Mouse (Mus musculus) urinary bladder, postnatal 10 days (tissue): ENCODE measurements at regions not wholly inside any gene's neighbourhood (a gene's known extent, or its start where the extent isn't known, plus 50 kb on each side); places are given as distances from the start of the nearest gene placed in this dataset.

Experiments used
- DNase-seq: peaks from one replicate; pipeline ENCODE4 v3.0.0; 2022; ENCODE audit warnings: low spot score

GRCm38 (mm10) chr11:63287766-63288165, 159.0 kb downstream of the Pmp22 start:
- DNase-seq, result no peak

GRCm38 (mm10) chr11:63290618-63291017, 161.8 kb downstream of the Pmp22 start:
- no peak for DNase-seq

GRCm38 (mm10) chr11:63293485-63293884, 164.7 kb downstream of the Pmp22 start:
- DNase-seq, result no peak

- no peak for DNase-seq
Observed at GRCm38 (mm10) chr11:63294476-63294875, 165.7 kb downstream of the Pmp22 start.

- DNase-seq, result no peak
Observed at GRCm38 (mm10) chr11:63296476-63296875, 167.7 kb downstream of the Pmp22 start.

- no peak for DNase-seq
Observed at GRCm38 (mm10) chr11:63299712-63300581, 171.2 kb downstream of the Pmp22 start.

GRCm38 (mm10) chr11:63325166-63325565, 196.4 kb downstream of the Pmp22 start:
- DNase-seq, result no peak

- DNase-seq, result no peak
Observed at GRCm38 (mm10) chr11:63326864-63327263, 198.1 kb downstream of the Pmp22 start.

- DNase-seq, result no peak
Observed at GRCm38 (mm10) chr11:63337503-63337902, 208.7 kb downstream of the Pmp22 start.

- DNase-seq, result no peak
Observed at GRCm38 (mm10) chr11:63338277-63338676, 209.5 kb downstream of the Pmp22 start.

- DNase-seq, result no peak
Observed at GRCm38 (mm10) chr11:63345653-63346052, 216.9 kb downstream of the Pmp22 start.

- no peak for DNase-seq
Observed at GRCm38 (mm10) chr11:63350123-63350696, 221.4 kb downstream of the Pmp22 start.

- DNase-seq, result no peak
Observed at GRCm38 (mm10) chr11:63351999-63352398, 223.2 kb downstream of the Pmp22 start.

GRCm38 (mm10) chr11:63352990-63353389, 224.2 kb downstream of the Pmp22 start:
- DNase-seq, result no peak

- no peak for DNase-seq
Observed at GRCm38 (mm10) chr11:63353671-63354070, 224.9 kb downstream of the Pmp22 start.

- no peak for DNase-seq
Observed at GRCm38 (mm10) chr11:63357772-63358344, 229.1 kb downstream of the Pmp22 start.

GRCm38 (mm10) chr11:63367756-63368265, 239.0 kb downstream of the Pmp22 start:
- no peak for DNase-seq

- no peak for DNase-seq
Observed at GRCm38 (mm10) chr11:63369475-63369874, 240.7 kb downstream of the Pmp22 start.

- DNase-seq, result no peak
Observed at GRCm38 (mm10) chr11:63376311-63376710, 247.5 kb downstream of the Pmp22 start.

- no peak for DNase-seq
Observed at GRCm38 (mm10) chr11:63376991-63377390, 248.2 kb downstream of the Pmp22 start.

- no peak for DNase-seq
Observed at GRCm38 (mm10) chr11:63388247-63388646, 259.5 kb downstream of the Pmp22 start.

GRCm38 (mm10) chr11:63391478-63391877, 262.7 kb downstream of the Pmp22 start:
- DNase-seq, result no peak

- no peak for DNase-seq
Observed at GRCm38 (mm10) chr11:63392378-63392777, 263.6 kb downstream of the Pmp22 start.
